Mouse (Mus musculus) stomach, postnatal 0 days (tissue): ENCODE measurements around the gene Itpr3.

Experiments
- CTCF ChIP-seq: IDR thresholded peaks from 2 replicates; pipeline ENCODE4 v1.5.1; 2016; ENCODE audit warnings: antibody characterized with exemption, low read depth, mild to moderate bottlenecking, moderate library complexity
- EP300 ChIP-seq: optimal IDR thresholded peaks from 2 replicates; pipeline ENCODE3; 2016; ENCODE audit warnings: antibody characterized with exemption

DNA sequence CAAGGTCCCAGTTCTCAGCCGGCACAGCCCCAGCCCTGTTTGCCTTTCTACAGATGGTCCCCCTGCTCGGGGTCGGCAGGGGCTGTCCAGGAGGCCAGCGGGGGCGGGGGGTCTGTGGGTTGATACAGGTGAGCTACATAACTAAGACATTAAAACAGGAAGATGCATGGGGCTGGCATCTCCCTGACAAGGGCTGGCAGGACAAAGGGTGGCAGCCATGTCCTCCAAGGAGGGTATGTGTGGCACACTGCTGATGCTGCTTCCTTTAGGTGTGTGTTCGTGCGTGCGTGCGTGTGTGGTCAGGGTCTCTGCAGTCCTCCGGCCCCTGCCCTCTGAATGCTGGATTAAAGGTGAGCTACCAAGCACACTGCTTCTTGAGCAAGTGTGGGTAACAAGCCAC, 69.9 kb downstream of the Itpr3 start:
- no peak for TF ChIP-seq EP300
- TF ChIP-seq CTCF: no peak
